Mouse (Mus musculus) stomach, postnatal 0 days (tissue): Measurements from ENCODE around the gene Rnase11. TPM values are rescaled to one million over a fixed set of nuclear protein-coding genes. Genes with fewer than 3 reads are reported as not detected.

Source experiments
- ATAC-seq: fragments of 200-750 bp; cut with Nextera tagmentation; 2 replicates; pipeline ENCODE4 v1.8.0; 2017; ENCODE audit not compliant: low FRiP score, low TSS enrichment
- DNase-seq: peaks from one replicate; pipeline ENCODE4 v3.0.0-alpha.2; 2016; ENCODE audit warnings: low spot score
- H3K27ac ChIP-seq: fragments of 300-500 bp; sonication (generic); replicated peaks from 2 replicates; pipeline ENCODE4 v1.5.1; 2014; ENCODE audit warnings: mild to moderate bottlenecking, control low read depth
- H3K27me3 ChIP-seq: fragments of 300-500 bp; sonication (generic); 2 replicates; pipeline ENCODE4 v1.6.1; 2014; ENCODE audit warnings: low read length; ENCODE audit not compliant: control insufficient read depth, insufficient read depth
- H3K36me3 ChIP-seq: fragments of 300-500 bp; sonication (generic); 2 replicates; pipeline ENCODE4 v1.6.1; 2014; ENCODE audit warnings: low read length, mixed read lengths; ENCODE audit not compliant: control insufficient read depth, insufficient read depth
- H3K4me1 ChIP-seq: fragments of 300-500 bp; sonication (generic); replicated peaks from 2 replicates; pipeline ENCODE4 v1.6.1; 2014; ENCODE audit warnings: antibody characterized with exemption; ENCODE audit not compliant: control insufficient read depth, insufficient read depth
- H3K4me2 ChIP-seq: fragments of 300-500 bp; sonication (generic); replicated peaks from 2 replicates; pipeline ENCODE4 v1.6.1; 2014; ENCODE audit warnings: low read depth, mild to moderate bottlenecking, control low read depth, moderate library complexity
- H3K4me3 ChIP-seq: fragments of 300-500 bp; sonication (generic); 2 replicates; pipeline ENCODE4 v1.5.1; 2014; ENCODE audit warnings: low read depth, low read length, control low read depth
- H3K9ac ChIP-seq: fragments of 300-500 bp; sonication (generic); 2 replicates; pipeline ENCODE4 v1.6.1; 2014; ENCODE audit warnings: mild to moderate bottlenecking, low read length, control low read depth, mixed read lengths
- H3K9me3 ChIP-seq: fragments of 300-500 bp; sonication (generic); 2 replicates; pipeline ENCODE4 v1.6.1; 2016; ENCODE audit warnings: low read length; ENCODE audit not compliant: control insufficient read depth
- CTCF ChIP-seq: IDR thresholded peaks from 2 replicates; pipeline ENCODE4 v1.5.1; 2016; ENCODE audit warnings: antibody characterized with exemption, low read depth, mild to moderate bottlenecking, moderate library complexity
- EP300 ChIP-seq: optimal IDR thresholded peaks from 2 replicates; pipeline ENCODE3; 2016; ENCODE audit warnings: antibody characterized with exemption
- WGBS: fragments of 180-500 bp; shearing (Covaris S2); extraction: QIAGEN DNeasy Blood & Tissue Kit; methylation state at CpG from one replicate; pipeline ENCODE4 v1.1.7; 2014; 5-methylcytosine and 5-hydroxymethylcytosine counted together
- polyA plus RNA-seq: library from polyadenylated mRNA; unstranded; fragments of >200 nt; fragmentation: Nextera tagmentation; extraction: Ambion mirVana; gene quantifications from 2 replicates; pipeline ENCODE4 v1.2.1, GENCODE M21; 2015

The Rnase11 gene
- polyA plus RNA-seq, 1 experiment from 2014 or later = not detected

DNA sequence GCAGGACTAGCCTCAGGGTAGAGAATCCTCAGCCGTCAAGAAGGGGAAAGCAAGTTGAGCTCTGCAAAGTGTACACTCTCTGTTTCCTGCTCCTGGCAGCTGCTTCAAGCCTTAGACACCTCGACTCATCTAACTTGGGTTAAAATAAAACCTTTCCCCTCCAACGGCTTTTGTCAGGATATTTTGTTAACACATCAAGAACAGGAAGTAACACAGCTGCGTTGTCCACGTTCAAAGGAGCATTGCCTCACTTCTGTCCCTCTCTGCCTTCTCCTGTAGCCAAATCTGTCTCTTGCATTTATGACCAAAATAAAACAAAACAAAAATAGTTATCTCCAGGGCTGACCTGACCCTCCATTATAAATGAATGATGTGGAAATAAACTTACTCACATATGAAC is 2.1 kb downstream of the Rnase11 start:
- Histone ChIP-seq H3K9ac (no peak overlapping the region), H3K4me1 (no peaks in the 10 kb centered on the region), H3K4me2 (no peak overlapping the region), H3K9me3 (no peaks in the 10 kb centered on the region), H3K4me3 (no peak overlapping the region), H3K27me3 (no peaks in the 10 kb centered on the region), H3K36me3 (no peaks in the 10 kb centered on the region), H3K27ac (no peak overlapping the region)
- ATAC-seq (no peak), DNase-seq (no peak)
- 31% methylated on average over 5 of the region's 5 CpGs for WGBS
- TF ChIP-seq EP300 (no peak), CTCF (no peak)

GRCm38 (mm10) chr14:51041769-51042168 is 8.2 kb downstream of the Rnase11 start, which contains the start of gene Rnase9:
Rnase9 (minus strand) TSS chr14:51041869.
- H3K27ac ChIP-seq = no peak within 1 kb of the TSS
- DNase-seq = no peak
- 83% methylated on average over 6 of the region's 6 CpGs for WGBS
- no peaks in the 10 kb centered on the region for H3K36me3 ChIP-seq
- no peak for ATAC-seq
- no peak within 1 kb of the TSS for H3K4me2 ChIP-seq
- no peaks in the 10 kb centered on the region for H3K9me3 ChIP-seq
- no peaks in the 10 kb centered on the region for H3K4me1 ChIP-seq
- H3K4me3 ChIP-seq = no peak within 1 kb of the TSS
- no peak for TF ChIP-seq EP300
- no peak for TF ChIP-seq CTCF
- H3K27me3 ChIP-seq = no peaks in the 10 kb centered on the region
- no peak within 1 kb of the TSS for H3K9ac ChIP-seq

DNA sequence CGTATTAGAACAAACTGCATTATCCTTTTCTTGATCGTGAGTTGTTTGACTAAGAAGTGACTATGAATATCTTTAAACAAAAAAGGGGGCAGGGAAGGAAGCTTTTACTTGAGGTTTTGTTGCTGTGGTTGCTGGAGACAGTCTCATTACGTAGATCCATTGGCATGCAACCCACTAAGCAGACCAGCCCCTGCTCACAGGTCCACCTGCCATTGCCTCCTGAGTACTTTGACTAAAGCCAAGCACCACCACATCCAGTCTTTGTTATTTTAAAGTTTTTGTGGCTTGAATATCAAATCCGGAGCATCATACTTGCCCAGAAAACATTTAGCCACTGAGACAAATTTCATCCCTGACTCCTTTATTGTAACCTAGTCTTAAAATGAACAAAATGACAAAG is 13.7 kb downstream of the Rnase11 start:
- H3K27me3 ChIP-seq = no peaks in the 10 kb centered on the region
- ATAC-seq (no peak), DNase-seq (no peak)
- H3K4me2 ChIP-seq = no peak overlapping the region
- no peak overlapping the region for H3K27ac ChIP-seq
- no peak for TF ChIP-seq EP300
- TF ChIP-seq CTCF = no peak
- H3K9ac ChIP-seq = no peak overlapping the region
- no peaks in the 10 kb centered on the region for H3K4me1 ChIP-seq
- no peak overlapping the region for H3K4me3 ChIP-seq
- no peaks in the 10 kb centered on the region for H3K9me3 ChIP-seq
- no peaks in the 10 kb centered on the region for H3K36me3 ChIP-seq
- WGBS = 69% methylated on average over 4 of the region's 4 CpGs

GRCm38 (mm10) chr14:51035206-51035605 is 14.8 kb downstream of the Rnase11 start:
- Histone ChIP-seq H3K36me3 (no peaks in the 10 kb centered on the region), H3K27ac (no peak overlapping the region), H3K9ac (no peak overlapping the region), H3K27me3 (no peaks in the 10 kb centered on the region), H3K4me2 (no peak overlapping the region), H3K4me3 (no peak overlapping the region), H3K4me1 (no peaks in the 10 kb centered on the region), H3K9me3 (no peaks in the 10 kb centered on the region)
- TF ChIP-seq EP300 (no peak), CTCF (no peak)
- no peak for DNase-seq
- no peak for ATAC-seq
- WGBS = 34% methylated on average over 1 of the region's 1 CpGs

DNA sequence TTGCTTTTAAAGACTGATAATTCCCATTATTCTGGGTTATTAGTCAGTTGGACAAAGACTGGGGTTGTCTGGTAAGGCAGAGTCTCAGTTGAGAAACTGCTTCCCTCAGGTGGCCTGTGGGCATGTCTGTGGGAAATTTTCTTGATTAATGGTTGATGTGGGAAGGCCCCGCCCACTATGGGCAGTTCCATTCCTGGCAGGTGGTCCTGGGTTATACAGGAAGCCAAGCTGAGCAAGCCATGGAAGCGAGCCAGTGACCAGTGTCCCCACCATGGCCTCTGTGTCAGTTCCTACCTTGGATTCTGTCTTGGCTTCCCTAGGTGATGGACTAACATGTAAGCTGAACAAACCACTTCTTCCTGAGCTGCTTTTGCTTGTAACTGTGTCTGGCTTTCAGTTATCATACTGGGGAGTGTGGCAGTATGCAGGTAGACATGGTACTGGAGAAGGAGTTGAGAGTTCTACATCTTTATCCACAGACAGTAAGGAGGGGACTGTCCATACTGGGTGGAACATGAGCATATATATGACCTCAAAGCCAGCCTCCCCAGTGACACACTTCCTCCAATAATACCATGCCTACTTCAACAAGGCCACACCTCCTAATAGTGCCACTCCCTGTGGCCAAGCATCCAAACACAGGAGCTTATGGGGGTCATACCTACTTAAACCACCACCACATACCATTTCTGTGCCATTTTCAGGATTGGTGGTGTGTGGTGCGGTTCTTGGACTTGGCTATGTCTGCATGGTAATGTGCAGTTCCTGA is 22.4 kb downstream of the Rnase11 start:
- H3K9me3 ChIP-seq = no peaks in the 10 kb centered on the region
- H3K27ac ChIP-seq = no peak overlapping the region
- H3K4me1 ChIP-seq = no peaks in the 10 kb centered on the region
- H3K4me2 ChIP-seq = no peak overlapping the region
- no peak overlapping the region for H3K4me3 ChIP-seq
- WGBS = 58% methylated on average over 3 of the region's 3 CpGs
- no peaks in the 10 kb centered on the region for H3K36me3 ChIP-seq
- DNase-seq (no peak), ATAC-seq (no peak)
- no peaks in the 10 kb centered on the region for H3K27me3 ChIP-seq
- H3K9ac ChIP-seq = no peak overlapping the region
- TF ChIP-seq EP300 = no peak

GRCm38 (mm10) chr14:51026391-51027133 is 23.4 kb downstream of the Rnase11 start:
- no peaks in the 10 kb centered on the region for H3K36me3 ChIP-seq
- no peak overlapping the region for H3K27ac ChIP-seq
- WGBS = 38% methylated on average over 5 of the region's 5 CpGs
- ATAC-seq = no peak
- H3K9ac ChIP-seq = no peak overlapping the region
- H3K4me3 ChIP-seq = no peak overlapping the region
- peak; percentile 93 for TF ChIP-seq CTCF
- TF ChIP-seq EP300 = no peak
- H3K9me3 ChIP-seq = no peaks in the 10 kb centered on the region
- H3K27me3 ChIP-seq = no peaks in the 10 kb centered on the region
- no peak overlapping the region for H3K4me2 ChIP-seq
- no peaks in the 10 kb centered on the region for H3K4me1 ChIP-seq
- DNase-seq = peak; percentile 70
